Mouse (Mus musculus) gonadal fat pad, adult 2 months (tissue): ENCODE measurements around the gene Calr3. TPM values are rescaled to one million over a fixed set of nuclear protein-coding genes. Genes with fewer than 3 reads are reported as not detected.

ENCODE experiments used
- DNase-seq: peaks from one replicate; pipeline ENCODE4 v3.0.0-alpha.2; 2012; ENCODE audit warnings: low read depth
- polyA plus RNA-seq: library from polyadenylated mRNA; depleted of rRNA; stranded (reverse); fragments of >200 nt; gene quantifications from 2 replicates; pipeline ENCODE4 v1.2.3, GENCODE M21; 2012

Calr3 gene
- polyA plus RNA-seq, 1 experiment: 0.81 TPM

GRCm38 (mm10) chr8:72438248-72439015, 5.2 kb downstream of the Calr3 start:
- DNase-seq: no peak

- DNase-seq: no peak
Measured at GRCm38 (mm10) chr8:72434952-72435351, 8.7 kb downstream of the Calr3 start.

GRCm38 (mm10) chr8:72429676-72430075, 14.0 kb downstream of the Calr3 start:
- DNase-seq: no peak

- DNase-seq: no peak
Measured at GRCm38 (mm10) chr8:72422926-72423325, 20.7 kb downstream of the Calr3 start.

- peak; percentile 91 for DNase-seq
Measured at GRCm38 (mm10) chr8:72421362-72422335, 22.0 kb downstream of the Calr3 start, which contains the start of gene Eps15l1. Eps15l1 (minus strand) TSS chr8:72421460.

- no peak for DNase-seq
Measured at GRCm38 (mm10) chr8:72420571-72421361, 22.9 kb downstream of the Calr3 start.

GRCm38 (mm10) chr8:72418073-72418472, 25.6 kb downstream of the Calr3 start:
- DNase-seq: no peak

- no peak for DNase-seq
Measured at GRCm38 (mm10) chr8:72415252-72415651, 28.4 kb downstream of the Calr3 start.

GRCm38 (mm10) chr8:72413839-72414238, 29.8 kb downstream of the Calr3 start:
- no peak for DNase-seq

GRCm38 (mm10) chr8:72409443-72409842, 34.2 kb downstream of the Calr3 start:
- no peak for DNase-seq

- DNase-seq: peak; percentile 42
Measured at GRCm38 (mm10) chr8:72407878-72408277, 35.8 kb downstream of the Calr3 start.

GRCm38 (mm10) chr8:72402981-72403380, 40.7 kb downstream of the Calr3 start:
- no peak for DNase-seq

GRCm38 (mm10) chr8:72401381-72401780, 42.3 kb downstream of the Calr3 start:
- no peak for DNase-seq

GRCm38 (mm10) chr8:72385737-72386136, 57.9 kb downstream of the Calr3 start:
- DNase-seq: no peak

- no peak for DNase-seq
Measured at GRCm38 (mm10) chr8:72382395-72382794, 61.3 kb downstream of the Calr3 start.

- DNase-seq: no peak
Measured at GRCm38 (mm10) chr8:72380656-72381055, 63.0 kb downstream of the Calr3 start.

GRCm38 (mm10) chr8:72376900-72377299, 66.8 kb downstream of the Calr3 start:
- DNase-seq: no peak

GRCm38 (mm10) chr8:72376309-72376708, 67.4 kb downstream of the Calr3 start:
- no peak for DNase-seq

- no peak for DNase-seq
Measured at GRCm38 (mm10) chr8:72375161-72375560, 68.5 kb downstream of the Calr3 start.
